Mouse (Mus musculus): ENCODE data around the gene Slc25a18.

DNA sequence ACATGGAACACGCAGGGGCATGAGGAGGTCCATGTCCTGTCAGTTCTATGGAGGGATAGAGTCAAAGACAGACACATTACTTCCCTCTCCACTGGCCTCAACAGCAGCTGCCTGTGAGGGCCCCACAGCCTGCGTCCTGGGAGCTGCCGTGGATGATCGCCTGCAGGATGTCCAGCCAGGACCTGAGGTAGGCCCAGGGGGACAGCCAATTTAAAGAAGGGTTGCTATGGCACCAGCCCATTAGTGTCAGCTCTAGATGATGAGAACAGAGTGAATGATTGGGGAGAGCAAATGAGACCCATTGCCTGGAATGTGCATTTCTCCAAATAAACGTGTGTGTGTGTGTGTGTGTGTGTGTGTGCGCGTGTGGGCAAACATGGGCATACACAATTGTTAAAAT is 11.0 kb downstream of the Slc25a18 start:
- TF ChIP-seq POLR2A (IDR thresholded peaks at IDR 0.05; ENCODE audit: insufficient read length, low read depth): no peak
- TF ChIP-seq MAX (IDR thresholded peaks at IDR 0.05; ENCODE audit: low read depth): no peak
- TF ChIP-seq TCF12 (IDR thresholded peaks at IDR 0.05; ENCODE audit: insufficient read depth, poor library complexity, severe bottlenecking): no peak
- TF ChIP-seq E2F4 (IDR thresholded peaks at IDR 0.05; ENCODE audit: insufficient read depth): no peak
- no peak for TF ChIP-seq POLR2AphosphoS2 (IDR thresholded peaks at IDR 0.05; ENCODE audit: insufficient read length, low read depth)
- no peak for TF ChIP-seq USF1 (IDR thresholded peaks at IDR 0.05; ENCODE audit: low read depth)
- no peak for TF ChIP-seq MYOG (IDR thresholded peaks at IDR 0.05; ENCODE audit: control insufficient read depth in 1 of 3, insufficient read depth in 1 of 3, insufficient read length in 2 of 3, low read depth in 2 of 3)
- TF ChIP-seq CEBPB (IDR thresholded peaks at IDR 0.05; ENCODE audit: insufficient read depth, poor library complexity, severe bottlenecking): no peak
- no peak for TF ChIP-seq REST (IDR thresholded peaks at IDR 0.05; ENCODE audit: insufficient read depth, insufficient read length)
- no peak for TF ChIP-seq MYOD1 (IDR thresholded peaks at IDR 0.05; ENCODE audit: control insufficient read depth in 1 of 3, insufficient read length in 2 of 3, low read depth in 2 of 3)
- TF ChIP-seq TCF3 (IDR thresholded peaks at IDR 0.05; ENCODE audit: insufficient read length, low read depth): no peak
